Mouse (Mus musculus): Measurements from ENCODE around the gene Klk1b27. TPM values are rescaled to one million over a fixed set of nuclear protein-coding genes. Genes with fewer than 3 reads are reported as not detected.
"Not testable (repeated sequence)": the region's sequence is repeated elsewhere in the genome, so short reads cannot be mapped to it uniquely, and the experiment has no call there.

Gene Klk1b27
- polyA plus RNA-seq (2012; rRNA removed): 4.1 and 4.4 TPM in 2 replicates

- not testable (repeated sequence) for H3K27me3 ChIP-seq (ENCODE audit: control insufficient read depth, insufficient read depth, low read length); H3K36me3 ChIP-seq (ENCODE audit: control insufficient read depth, insufficient read depth, low read length); H3K27ac ChIP-seq (ENCODE audit: insufficient read depth, low read length); H3K4me3 ChIP-seq (ENCODE audit: extremely low read depth, insufficient read depth, insufficient read length); H3K4me1 ChIP-seq (ENCODE audit: control insufficient read depth, insufficient read depth, insufficient read length); DNase-seq (ENCODE audit: low read depth in 1 of 2, low spot score in 2 of 2)
- 65% methylated on average over 3 of the region's 3 CpGs for WGBS
Observed at GRCm38 (mm10) chr7:44051990-44052389, at the start of gene Klk1b27. Gene Klk1b27 (plus strand): TSS chr7:44052290.

- DNase-seq (ENCODE audit: low read depth in 1 of 2, low spot score in 2 of 2): no peak
- Histone ChIP-seq H3K4me1 (ENCODE audit: control insufficient read depth, insufficient read depth, insufficient read length) (no peaks in the 10 kb centered on the region), H3K27ac (ENCODE audit: insufficient read depth, low read length) (no peak overlapping the region), H3K36me3 (ENCODE audit: control insufficient read depth, insufficient read depth, low read length) (no peaks in the 10 kb centered on the region), H3K4me3 (ENCODE audit: extremely low read depth, insufficient read depth, insufficient read length) (no peak overlapping the region), H3K27me3 (ENCODE audit: control insufficient read depth, insufficient read depth, low read length) (no peaks in the 10 kb centered on the region)
- no peak for TF ChIP-seq CTCF (IDR thresholded peaks at IDR 0.05; ENCODE audit: extremely low read depth, insufficient read depth, insufficient read length, insufficient replicate concordance)
Observed at GRCm38 (mm10) chr7:44004847-44005246, 47.2 kb upstream of the Klk1b27 start.

- not testable (repeated sequence) for DNase-seq (ENCODE audit: low read depth in 1 of 2, low spot score in 2 of 2); H3K36me3 ChIP-seq (ENCODE audit: control insufficient read depth, insufficient read depth, low read length); H3K27ac ChIP-seq (ENCODE audit: insufficient read depth, low read length); H3K4me3 ChIP-seq (ENCODE audit: extremely low read depth, insufficient read depth, insufficient read length); H3K4me1 ChIP-seq (ENCODE audit: control insufficient read depth, insufficient read depth, insufficient read length); H3K27me3 ChIP-seq (ENCODE audit: control insufficient read depth, insufficient read depth, low read length)
Observed at GRCm38 (mm10) chr7:44011868-44012267, 40.2 kb upstream of the Klk1b27 start, which contains the start of gene Klk1b26. Gene Klk1b26 (plus strand): TSS chr7:44012168.

GRCm38 (mm10) chr7:44014666-44015065, 37.4 kb upstream of the Klk1b27 start:
- H3K36me3 ChIP-seq (ENCODE audit: control insufficient read depth, insufficient read depth, low read length); H3K27me3 ChIP-seq (ENCODE audit: control insufficient read depth, insufficient read depth, low read length); DNase-seq (ENCODE audit: low read depth in 1 of 2, low spot score in 2 of 2); H3K4me1 ChIP-seq (ENCODE audit: control insufficient read depth, insufficient read depth, insufficient read length); H3K27ac ChIP-seq (ENCODE audit: insufficient read depth, low read length); H3K4me3 ChIP-seq (ENCODE audit: extremely low read depth, insufficient read depth, insufficient read length): not testable (repeated sequence)
- 84% methylated on average over 6 of the region's 6 CpGs for WGBS

GRCm38 (mm10) chr7:44015071-44015470, 37.0 kb upstream of the Klk1b27 start:
- Histone ChIP-seq H3K4me3 (ENCODE audit: extremely low read depth, insufficient read depth, insufficient read length) (no peak overlapping the region), H3K36me3 (ENCODE audit: control insufficient read depth, insufficient read depth, low read length) (no peaks in the 10 kb centered on the region), H3K4me1 (ENCODE audit: control insufficient read depth, insufficient read depth, insufficient read length) (no peaks in the 10 kb centered on the region), H3K27ac (ENCODE audit: insufficient read depth, low read length) (no peak overlapping the region), H3K27me3 (ENCODE audit: control insufficient read depth, insufficient read depth, low read length) (no peaks in the 10 kb centered on the region)
- WGBS: 88% methylated on average over 5 of the region's 5 CpGs
- DNase-seq (ENCODE audit: low read depth in 1 of 2, low spot score in 2 of 2): no peak
- TF ChIP-seq POLR2A (IDR thresholded peaks at IDR 0.05; ENCODE audit: low read depth, low read length): no peak
- no peak for TF ChIP-seq CTCF (IDR thresholded peaks at IDR 0.05; ENCODE audit: extremely low read depth, insufficient read depth, insufficient read length, insufficient replicate concordance)

- H3K27ac ChIP-seq (ENCODE audit: insufficient read depth, low read length): no peak overlapping the region
- WGBS: 87% methylated on average over 2 of the region's 2 CpGs
- H3K27me3 ChIP-seq (ENCODE audit: control insufficient read depth, insufficient read depth, low read length): no peaks in the 10 kb centered on the region
- DNase-seq (ENCODE audit: low read depth in 1 of 2, low spot score in 2 of 2): no peak
- H3K4me1 ChIP-seq (ENCODE audit: control insufficient read depth, insufficient read depth, insufficient read length): no peaks in the 10 kb centered on the region
- TF ChIP-seq CTCF (IDR thresholded peaks at IDR 0.05; ENCODE audit: extremely low read depth, insufficient read depth, insufficient read length, insufficient replicate concordance) (no peak), POLR2A (IDR thresholded peaks at IDR 0.05; ENCODE audit: low read depth, low read length) (no peak)
- H3K4me3 ChIP-seq (ENCODE audit: extremely low read depth, insufficient read depth, insufficient read length): no peak overlapping the region
- no peaks in the 10 kb centered on the region for H3K36me3 ChIP-seq (ENCODE audit: control insufficient read depth, insufficient read depth, low read length)
Observed at GRCm38 (mm10) chr7:44072117-44072516, 20.0 kb downstream of the Klk1b27 start.

GRCm38 (mm10) chr7:44077703-44078102, 25.6 kb downstream of the Klk1b27 start:
- Histone ChIP-seq H3K27me3 (ENCODE audit: control insufficient read depth, insufficient read depth, low read length) (no peaks in the 10 kb centered on the region), H3K36me3 (ENCODE audit: control insufficient read depth, insufficient read depth, low read length) (no peaks in the 10 kb centered on the region), H3K27ac (ENCODE audit: insufficient read depth, low read length) (no peak overlapping the region), H3K4me1 (ENCODE audit: control insufficient read depth, insufficient read depth, insufficient read length) (no peaks in the 10 kb centered on the region), H3K4me3 (ENCODE audit: extremely low read depth, insufficient read depth, insufficient read length) (no peak overlapping the region)
- 69% methylated on average over 1 of the region's 1 CpGs for WGBS
- TF ChIP-seq POLR2A (IDR thresholded peaks at IDR 0.05; ENCODE audit: low read depth, low read length) (no peak), CTCF (IDR thresholded peaks at IDR 0.05; ENCODE audit: extremely low read depth, insufficient read depth, insufficient read length, insufficient replicate concordance) (no peak)
- DNase-seq (ENCODE audit: low read depth in 1 of 2, low spot score in 2 of 2): no peak

GRCm38 (mm10) chr7:44096111-44096510, 44.0 kb downstream of the Klk1b27 start:
- no peak for TF ChIP-seq POLR2A (IDR thresholded peaks at IDR 0.05; ENCODE audit: low read depth, low read length)
- TF ChIP-seq CTCF (IDR thresholded peaks at IDR 0.05; ENCODE audit: extremely low read depth, insufficient read depth, insufficient read length, insufficient replicate concordance): no peak
- no peaks in the 10 kb centered on the region for H3K27me3 ChIP-seq (ENCODE audit: control insufficient read depth, insufficient read depth, low read length)
- 81% methylated on average over 1 of the region's 1 CpGs for WGBS
- no peak overlapping the region for H3K4me3 ChIP-seq (ENCODE audit: extremely low read depth, insufficient read depth, insufficient read length)
- no peak for DNase-seq (ENCODE audit: low read depth in 1 of 2, low spot score in 2 of 2)
- no peak overlapping the region for H3K27ac ChIP-seq (ENCODE audit: insufficient read depth, low read length)
- no peaks in the 10 kb centered on the region for H3K36me3 ChIP-seq (ENCODE audit: control insufficient read depth, insufficient read depth, low read length)
- no peaks in the 10 kb centered on the region for H3K4me1 ChIP-seq (ENCODE audit: control insufficient read depth, insufficient read depth, insufficient read length)

GRCm38 (mm10) chr7:44102028-44102427, 49.9 kb downstream of the Klk1b27 start, which contains the start of gene Klk1b21:
Gene Klk1b21 (plus strand): TSS chr7:44102328.
- H3K27ac ChIP-seq (ENCODE audit: insufficient read depth, low read length); H3K27me3 ChIP-seq (ENCODE audit: control insufficient read depth, insufficient read depth, low read length); H3K36me3 ChIP-seq (ENCODE audit: control insufficient read depth, insufficient read depth, low read length); H3K4me3 ChIP-seq (ENCODE audit: extremely low read depth, insufficient read depth, insufficient read length); H3K4me1 ChIP-seq (ENCODE audit: control insufficient read depth, insufficient read depth, insufficient read length); DNase-seq (ENCODE audit: low read depth in 1 of 2, low spot score in 2 of 2): not testable (repeated sequence)
- WGBS: 76% methylated on average over 3 of the region's 3 CpGs
